Mouse (Mus musculus): ENCODE results near the gene Snx27. TPM values are rescaled to one million over a fixed set of nuclear protein-coding genes. Genes with fewer than 3 reads are reported as not detected.

Gene Snx27
- total and polyA plus RNA-seq, 3 experiments: 36.9 to 123 (median 45.4) TPM

DNA sequence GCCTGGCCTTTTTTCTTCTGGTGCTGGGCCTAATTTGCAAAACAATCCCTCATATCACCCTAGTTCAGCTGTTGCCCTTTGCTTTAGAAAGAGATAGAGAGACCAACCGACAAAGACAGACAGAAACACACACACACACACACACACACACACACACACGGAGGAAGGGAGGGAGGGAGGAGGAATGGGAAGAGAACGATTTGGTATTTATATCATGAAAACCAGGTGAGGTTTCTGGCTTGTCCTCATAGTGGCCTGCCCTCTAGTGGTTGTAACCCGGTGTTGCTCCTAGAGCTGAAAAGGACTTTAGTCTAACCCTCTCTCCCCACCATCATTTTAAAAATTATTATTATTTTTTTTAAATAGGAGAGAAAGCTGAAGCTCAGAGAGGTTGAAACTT lies 19.4 kb upstream of the Snx27 start (continued):
- no peak for TF ChIP-seq POLR2A (IDR thresholded peaks at IDR 0.05; ENCODE audit: control insufficient read depth in 1 of 2, insufficient read depth in 1 of 2, low read depth in 1 of 2, low read length in 2 of 2, poor library complexity in 1 of 2)
- TF ChIP-seq E2F4 (IDR thresholded peaks at IDR 0.05; ENCODE audit: borderline replicate concordance, low read depth, low read length): no peak
- no peak for TF ChIP-seq CHD2 (IDR thresholded peaks at IDR 0.05; ENCODE audit: low read length)
- peak; percentile 64 for TF ChIP-seq HCFC1 (IDR thresholded peaks at IDR 0.05; ENCODE audit: low read depth, low read length)
- TF ChIP-seq MAFK (IDR thresholded peaks at IDR 0.05; ENCODE audit: borderline replicate concordance, low read depth, low read length): no peak
- 0 out of 2 replicates have a peak, but pooled peaks have one; percentile 38 for TF ChIP-seq ELF1 (IDR thresholded peaks at IDR 0.05; ENCODE audit: low read depth, low read length)
- TF ChIP-seq MYC (IDR thresholded peaks at IDR 0.05; ENCODE audit: low read depth, low read length): no peak
- peak; percentile 93 for TF ChIP-seq ZC3H11A (IDR thresholded peaks at IDR 0.05; ENCODE audit: low read depth, low read length)
- peak; percentile 86 for TF ChIP-seq TCF12 (IDR thresholded peaks at IDR 0.05; ENCODE audit: low read depth, low read length)
- no peak for TF ChIP-seq USF1 (IDR thresholded peaks at IDR 0.05; ENCODE audit: low read depth, low read length)
- TF ChIP-seq SMC3 (IDR thresholded peaks at IDR 0.05; ENCODE audit: low read depth, low read length): peak; percentile 97

DNA sequence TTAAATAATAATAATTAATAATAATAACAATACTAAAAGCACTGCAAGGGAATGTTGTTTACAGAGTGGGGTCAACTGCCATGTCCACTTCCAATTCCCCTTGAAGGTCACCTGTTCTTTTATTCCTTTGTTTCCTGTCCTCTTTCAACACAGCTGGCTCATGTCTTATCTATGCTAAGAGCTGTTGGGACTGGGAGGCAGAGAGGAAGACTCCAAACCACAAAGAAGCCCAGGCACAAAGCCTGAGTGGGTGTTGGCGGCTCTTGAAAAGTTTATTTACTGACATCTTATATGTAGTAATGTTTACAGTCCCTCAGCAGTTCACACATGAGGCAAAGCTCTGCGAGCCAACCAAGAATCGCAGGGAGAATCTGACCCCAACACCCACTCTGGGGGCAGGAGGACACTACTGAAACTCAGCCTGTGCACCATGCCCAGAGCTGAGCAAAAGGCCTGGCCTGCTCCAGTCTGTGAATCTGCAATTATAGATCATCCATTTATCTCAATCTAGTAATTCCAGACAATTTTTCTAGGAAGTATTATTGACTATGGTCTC lies 14.8 kb upstream of the Snx27 start:
- no peak overlapping the region for H3K4me3 ChIP-seq (ENCODE audit: control insufficient read depth in 1 of 2, insufficient read depth in 1 of 2, low read depth in 2 of 2, low read length in 2 of 2)
- H3K9me3 ChIP-seq (replicated peaks; ENCODE audit: insufficient read depth, low read length): no peaks in the 10 kb centered on the region
- peak overlapping the region; percentile 36 for H3K27ac ChIP-seq (ENCODE audit: control insufficient read depth, low read depth, low read length)
- TF ChIP-seq CHD1 (IDR thresholded peaks at IDR 0.05; ENCODE audit: low read depth, low read length): no peak
- TF ChIP-seq RAD21 (IDR thresholded peaks at IDR 0.05; ENCODE audit: low read depth, low read length): no peak
- no peak for TF ChIP-seq USF2 (IDR thresholded peaks at IDR 0.05; ENCODE audit: borderline replicate concordance in 1 of 2, insufficient read depth in 1 of 2, low read depth in 1 of 2, low read length in 2 of 2)
- TF ChIP-seq MYC (IDR thresholded peaks at IDR 0.05; ENCODE audit: low read depth, low read length): no peak
- TF ChIP-seq ETS1 (IDR thresholded peaks at IDR 0.05; ENCODE audit: low read depth, low read length): peak; percentile 95
- TF ChIP-seq POLR2A (IDR thresholded peaks at IDR 0.05; ENCODE audit: control insufficient read depth in 1 of 2, insufficient read depth in 1 of 2, low read depth in 1 of 2, low read length in 2 of 2, poor library complexity in 1 of 2): no peak
- no peak for TF ChIP-seq KAT2A (conservative IDR thresholded peaks at IDR 0.05; ENCODE audit: low read depth, low read length)
- TF ChIP-seq ZC3H11A (IDR thresholded peaks at IDR 0.05; ENCODE audit: low read depth, low read length): no peak
- TF ChIP-seq CHD2 (IDR thresholded peaks at IDR 0.05; ENCODE audit: low read length): no peak; the same call in 1 of the 2 replicates
- TF ChIP-seq MYB (IDR thresholded peaks at IDR 0.05; ENCODE audit: low read depth, low read length): peak; percentile 32; the same call in 1 of the 2 replicates
- peak; percentile 43; the same call in 1 of the 2 replicates for TF ChIP-seq MXI1 (IDR thresholded peaks at IDR 0.05; ENCODE audit: low read depth, low read length)
- TF ChIP-seq TBP (IDR thresholded peaks at IDR 0.05; ENCODE audit: low read depth, low read length): no peak
- no peak for TF ChIP-seq HCFC1 (IDR thresholded peaks at IDR 0.05; ENCODE audit: low read depth, low read length)
- TF ChIP-seq RCOR1 (IDR thresholded peaks at IDR 0.05; ENCODE audit: low read depth, low read length): peak; percentile 35; the same call in 1 of the 2 replicates
- peak; percentile 66 for TF ChIP-seq SIN3A (IDR thresholded peaks at IDR 0.05; ENCODE audit: low read length)
- peak; percentile 41; the same call in 1 of the 2 replicates for TF ChIP-seq MAX (IDR thresholded peaks at IDR 0.05; ENCODE audit: low read length)
- TF ChIP-seq NELFE (IDR thresholded peaks at IDR 0.05; ENCODE audit: low read depth, low read length): no peak
- TF ChIP-seq E2F4 (IDR thresholded peaks at IDR 0.05; ENCODE audit: borderline replicate concordance, low read depth, low read length): no peak
- TF ChIP-seq GATA1 (IDR thresholded peaks at IDR 0.05; ENCODE audit: low read depth, low read length): peak; percentile 89
- peak; percentile 82 for TF ChIP-seq TCF12 (IDR thresholded peaks at IDR 0.05; ENCODE audit: low read depth, low read length)
- peak; percentile 73 for TF ChIP-seq TAL1 (IDR thresholded peaks at IDR 0.05; ENCODE audit: low read length)
- TF ChIP-seq EP300 (IDR thresholded peaks at IDR 0.05; ENCODE audit: low read depth in 1 of 2, low read length in 2 of 2): peak; percentile 81 to 87
- TF ChIP-seq ZKSCAN1 (IDR thresholded peaks at IDR 0.05; ENCODE audit: low read depth, low read length): no peak
- H3K4me1 ChIP-seq (ENCODE audit: control insufficient read depth in 1 of 2, insufficient read depth in 2 of 2, low read length in 2 of 2): peaks cover 21 to 35% of the 10 kb centered on the region in 2 experiments
- H3K27me3 ChIP-seq (ENCODE audit: control insufficient read depth in 1 of 2, insufficient read depth in 2 of 2, low read length in 2 of 2): no peaks in the 10 kb centered on the region
- no peak overlapping the region for H3K9ac ChIP-seq (ENCODE audit: control insufficient read depth, low read depth, low read length, poor library complexity, severe bottlenecking)
- peaks cover 0 to 26% of the 10 kb centered on the region in 2 experiments; a peak in 2 of 4 replicates for H3K36me3 ChIP-seq (ENCODE audit: control insufficient read depth in 1 of 2, insufficient read depth in 2 of 2, low read length in 2 of 2)
- no peaks in the 10 kb centered on the region for H3K79me2 ChIP-seq (ENCODE audit: control insufficient read depth, insufficient read depth, low read length, poor library complexity)
- peak; percentile 78 for DNase-seq (ENCODE audit: low read depth, low spot score)

Data from MEL (cell line).